Mouse (Mus musculus): ENCODE results near the gene Chsy1. TPM values are rescaled to one million over a fixed set of nuclear protein-coding genes. Genes with fewer than 3 reads are reported as not detected.

Chsy1 gene
- polyA plus RNA-seq, 2 experiments: 7.9 to 9.0 TPM

- peaks cover 29% of the 10 kb centered on the region for H3K36me3 ChIP-seq (replicated peaks; ENCODE audit: control insufficient read depth, insufficient read depth, low read depth)
- under 1% methylated on average over 65 of the region's 65 CpGs for WGBS (ENCODE audit: insufficient replicate concordance)
- H3K27me3 ChIP-seq (ENCODE audit: control insufficient read depth, insufficient read depth, low read length): no peaks in the 10 kb centered on the region
- H3K4me3 ChIP-seq (ENCODE audit: insufficient read depth in 1 of 2, low read depth in 2 of 2, low read length in 2 of 2): peak within 1 kb of the TSS; percentile 76 to 78
- peak; percentile 100 for ATAC-seq (ENCODE audit: insufficient read depth)
- TF ChIP-seq CTCF (IDR thresholded peaks at IDR 0.05; ENCODE audit: low read depth) (no peak), EP300 (IDR thresholded peaks at IDR 0.05; ENCODE audit: low read depth) (no peak)
- H3K9me3 ChIP-seq (ENCODE audit: control insufficient read depth, low read length): no peaks in the 10 kb centered on the region
- DNase-seq (ENCODE audit: low read depth in 3 of 3, low spot score in 3 of 3): peak; percentile 95 to 96 (median 96)
- peak within 1 kb of the TSS; percentile 89 for H3K4me2 ChIP-seq (ENCODE audit: low read depth)
- H3K4me1 ChIP-seq (replicated peaks; ENCODE audit: control insufficient read depth in 2 of 2, insufficient read depth in 2 of 2, low read length in 1 of 2): peaks cover 10 to 13% of the 10 kb centered on the region in 2 experiments
- peak within 1 kb of the TSS; percentile 68 for H3K9ac ChIP-seq (replicated peaks)
- H3K27ac ChIP-seq: peak within 1 kb of the TSS; percentile 39
Observed at GRCm38 (mm10) chr7:66079364-66080230, 29.7 kb upstream of the Chsy1 start, which contains the start of gene Selenos. Gene Selenos (plus strand): TSS chr7:66079649.

- H3K4me2 ChIP-seq (ENCODE audit: low read depth): peak overlapping the region; percentile 89
- H3K4me3 ChIP-seq (ENCODE audit: insufficient read depth in 1 of 2, low read depth in 2 of 2, low read length in 2 of 2): peak overlapping the region; percentile 76 to 78
- TF ChIP-seq CTCF (IDR thresholded peaks at IDR 0.05; ENCODE audit: low read depth) (no peak), EP300 (IDR thresholded peaks at IDR 0.05; ENCODE audit: low read depth) (no peak)
- no peaks in the 10 kb centered on the region for H3K9me3 ChIP-seq (ENCODE audit: control insufficient read depth, low read length)
- no peak overlapping the region for H3K27ac ChIP-seq
- DNase-seq (ENCODE audit: low read depth in 3 of 3, low spot score in 3 of 3): no peak
- no peak for ATAC-seq (ENCODE audit: insufficient read depth)
- peak overlapping the region; percentile 68 for H3K9ac ChIP-seq (replicated peaks)
- H3K4me1 ChIP-seq (replicated peaks; ENCODE audit: control insufficient read depth in 2 of 2, insufficient read depth in 2 of 2, low read length in 1 of 2): peaks cover 10 to 13% of the 10 kb centered on the region in 2 experiments
- peaks cover 24% of the 10 kb centered on the region for H3K36me3 ChIP-seq (replicated peaks; ENCODE audit: control insufficient read depth, insufficient read depth, low read depth)
- WGBS (ENCODE audit: insufficient replicate concordance): 39% methylated on average over 5 of the region's 5 CpGs
- H3K27me3 ChIP-seq (ENCODE audit: control insufficient read depth, insufficient read depth, low read length): no peaks in the 10 kb centered on the region
Observed at GRCm38 (mm10) chr7:66080231-66080613, 29.1 kb upstream of the Chsy1 start.

- Histone ChIP-seq H3K36me3 (replicated peaks; ENCODE audit: control insufficient read depth, insufficient read depth, low read depth) (peaks cover 24% of the 10 kb centered on the region), H3K27me3 (ENCODE audit: control insufficient read depth, insufficient read depth, low read length) (no peaks in the 10 kb centered on the region), H3K9ac (replicated peaks) (no peak overlapping the region), H3K4me3 (ENCODE audit: insufficient read depth in 1 of 2, low read depth in 2 of 2, low read length in 2 of 2) (no peak overlapping the region), H3K4me1 (replicated peaks; ENCODE audit: control insufficient read depth in 2 of 2, insufficient read depth in 2 of 2, low read length in 1 of 2) (peaks cover 7 to 12% of the 10 kb centered on the region in 2 experiments), H3K9me3 (ENCODE audit: control insufficient read depth, low read length) (no peaks in the 10 kb centered on the region), H3K4me2 (ENCODE audit: low read depth) (no peak overlapping the region), H3K27ac (no peak overlapping the region)
- DNase-seq (ENCODE audit: low read depth in 3 of 3, low spot score in 3 of 3) (no peak), ATAC-seq (ENCODE audit: insufficient read depth) (no peak)
- TF ChIP-seq CTCF (IDR thresholded peaks at IDR 0.05; ENCODE audit: low read depth) (no peak), EP300 (IDR thresholded peaks at IDR 0.05; ENCODE audit: low read depth) (no peak)
- WGBS (ENCODE audit: insufficient replicate concordance): 78% methylated on average over 6 of the region's 6 CpGs
Observed at GRCm38 (mm10) chr7:66083757-66084156, 25.6 kb upstream of the Chsy1 start.

GRCm38 (mm10) chr7:66084546-66084945 lies 24.8 kb upstream of the Chsy1 start:
- TF ChIP-seq CTCF (IDR thresholded peaks at IDR 0.05; ENCODE audit: low read depth) (no peak), EP300 (IDR thresholded peaks at IDR 0.05; ENCODE audit: low read depth) (no peak)
- Histone ChIP-seq H3K9ac (replicated peaks) (no peak overlapping the region), H3K36me3 (replicated peaks; ENCODE audit: control insufficient read depth, insufficient read depth, low read depth) (peaks cover 29% of the 10 kb centered on the region), H3K9me3 (ENCODE audit: control insufficient read depth, low read length) (no peaks in the 10 kb centered on the region), H3K27me3 (ENCODE audit: control insufficient read depth, insufficient read depth, low read length) (no peaks in the 10 kb centered on the region), H3K27ac (no peak overlapping the region), H3K4me3 (ENCODE audit: insufficient read depth in 1 of 2, low read depth in 2 of 2, low read length in 2 of 2) (no peak overlapping the region), H3K4me2 (ENCODE audit: low read depth) (no peak overlapping the region), H3K4me1 (replicated peaks; ENCODE audit: control insufficient read depth in 2 of 2, insufficient read depth in 2 of 2, low read length in 1 of 2) (peaks cover 5 to 8% of the 10 kb centered on the region in 2 experiments)
- ATAC-seq (ENCODE audit: insufficient read depth) (no peak), DNase-seq (ENCODE audit: low read depth in 3 of 3, low spot score in 3 of 3) (no peak)
- WGBS (ENCODE audit: insufficient replicate concordance): 68% methylated on average over 7 of the region's 7 CpGs

GRCm38 (mm10) chr7:66087652-66088051 lies 21.7 kb upstream of the Chsy1 start:
- WGBS (ENCODE audit: insufficient replicate concordance): 83% methylated on average over 4 of the region's 4 CpGs
- no peak overlapping the region for H3K4me3 ChIP-seq (ENCODE audit: insufficient read depth in 1 of 2, low read depth in 2 of 2, low read length in 2 of 2)
- no peak for ATAC-seq (ENCODE audit: insufficient read depth)
- H3K4me1 ChIP-seq (replicated peaks; ENCODE audit: control insufficient read depth in 2 of 2, insufficient read depth in 2 of 2, low read length in 1 of 2): no peaks in the 10 kb centered on the region
- H3K27ac ChIP-seq: no peak overlapping the region
- H3K36me3 ChIP-seq (replicated peaks; ENCODE audit: control insufficient read depth, insufficient read depth, low read depth): peaks cover 29% of the 10 kb centered on the region
- no peaks in the 10 kb centered on the region for H3K9me3 ChIP-seq (ENCODE audit: control insufficient read depth, low read length)
- H3K4me2 ChIP-seq (ENCODE audit: low read depth): no peak overlapping the region
- H3K9ac ChIP-seq (replicated peaks): no peak overlapping the region
- TF ChIP-seq EP300 (IDR thresholded peaks at IDR 0.05; ENCODE audit: low read depth) (no peak), CTCF (IDR thresholded peaks at IDR 0.05; ENCODE audit: low read depth) (no peak)
- no peak for DNase-seq (ENCODE audit: low read depth in 3 of 3, low spot score in 3 of 3)
- H3K27me3 ChIP-seq (ENCODE audit: control insufficient read depth, insufficient read depth, low read length): no peaks in the 10 kb centered on the region

All from liver, embryonic 14.5 days (tissue).